Mouse (Mus musculus) neural tube, embryonic 11.5 days (tissue): ENCODE results near the gene Myt1l. TPM values are rescaled to one million over a fixed set of nuclear protein-coding genes. Genes with fewer than 3 reads are reported as not detected.

Source experiments
- ATAC-seq: fragments of 200-750 bp; cut with Nextera tagmentation; 2 replicates; pipeline ENCODE4 v1.8.0; 2017; ENCODE audit warnings: moderate number of reproducible peaks, mild to moderate bottlenecking, moderate TSS enrichment, moderate library complexity; ENCODE audit not compliant: insufficient read depth, low FRiP score, low TSS enrichment
- DNase-seq: peaks from one replicate; pipeline ENCODE4 v3.0.0-alpha.2; 2015; ENCODE audit warnings: low spot score
- H3K27ac ChIP-seq: fragments of 300-500 bp; sonication (generic); 2 replicates; pipeline ENCODE4 v1.5.1; 2014; ENCODE audit warnings: low read depth, mild to moderate bottlenecking, low read length
- H3K27me3 ChIP-seq: fragments of 300-500 bp; sonication (generic); 2 replicates; pipeline ENCODE4 v1.6.1; 2014; ENCODE audit warnings: mild to moderate bottlenecking, low read length, mixed read lengths; ENCODE audit not compliant: control insufficient read depth, insufficient read depth
- H3K36me3 ChIP-seq: fragments of 300-500 bp; sonication (generic); 2 replicates; pipeline ENCODE4 v1.6.1; 2014; ENCODE audit warnings: mild to moderate bottlenecking, low read length, moderate library complexity, mixed read lengths; ENCODE audit not compliant: control insufficient read depth, insufficient read depth
- H3K4me1 ChIP-seq: fragments of 300-500 bp; sonication (generic); 2 replicates; pipeline ENCODE4 v1.6.1; 2014; ENCODE audit warnings: low read length, mixed read lengths; ENCODE audit not compliant: control insufficient read depth, insufficient read depth
- H3K4me2 ChIP-seq: fragments of 300-500 bp; sonication (generic); 2 replicates; pipeline ENCODE4 v1.6.1; 2014; ENCODE audit warnings: low read depth, mild to moderate bottlenecking, moderate library complexity
- H3K4me3 ChIP-seq: fragments of 300-500 bp; sonication (generic); 2 replicates; pipeline ENCODE4 v1.5.1; 2014; ENCODE audit warnings: low read depth, low read length
- H3K9ac ChIP-seq: fragments of 300-500 bp; sonication (generic); 2 replicates; pipeline ENCODE4 v1.6.1; 2014; ENCODE audit warnings: mild to moderate bottlenecking, low read length
- H3K9me3 ChIP-seq: fragments of 300-500 bp; sonication (generic); 2 replicates; pipeline ENCODE4 v1.6.1; 2016; ENCODE audit warnings: low read length; ENCODE audit not compliant: control insufficient read depth
- WGBS: fragments of 180-500 bp; shearing (Covaris S2); extraction: QIAGEN DNeasy Blood & Tissue Kit; methylation state at CpG from one replicate; pipeline ENCODE4 v1.1.7; 2014; 5-methylcytosine and 5-hydroxymethylcytosine counted together
- polyA plus RNA-seq: library from polyadenylated mRNA; unstranded; fragments of >200 nt; fragmentation: Nextera tagmentation; extraction: Ambion mirVana; gene quantifications from 2 replicates; pipeline ENCODE4 v1.2.1, GENCODE M21; 2014

Myt1l gene
- polyA plus RNA-seq, 1 experiment from 2014 or later: 23.8 TPM

- Histone ChIP-seq H3K9ac (no peak overlapping the region), H3K36me3 (no peaks in the 10 kb centered on the region), H3K4me1 (0 out of 2 replicates have a peak, but pooled peaks cover 2% of the 10 kb centered on the region), H3K27ac (0 out of 2 replicates have a peak overlapping the region, but pooled peaks have one; percentile 64), H3K4me2 (peak overlapping the region; percentile 14), H3K4me3 (no peak overlapping the region), H3K27me3 (no peaks in the 10 kb centered on the region), H3K9me3 (no peaks in the 10 kb centered on the region)
- WGBS: 31% methylated on average over 16 of the region's 16 CpGs
- DNase-seq (peak; percentile 67), ATAC-seq (peak; percentile 85)
Measured at GRCm38 (mm10) chr12:29789319-29790050, 261.3 kb downstream of the Myt1l start.

- Histone ChIP-seq H3K4me2 (no peak overlapping the region; the same call in 1 of the 2 replicates), H3K36me3 (no peaks in the 10 kb centered on the region), H3K27me3 (no peaks in the 10 kb centered on the region), H3K4me3 (no peak overlapping the region), H3K4me1 (0 out of 2 replicates have a peak, but pooled peaks cover 2% of the 10 kb centered on the region), H3K9ac (no peak overlapping the region), H3K9me3 (no peaks in the 10 kb centered on the region), H3K27ac (0 out of 2 replicates have a peak overlapping the region, but pooled peaks have one; percentile 64)
- ATAC-seq (peak; percentile 46), DNase-seq (no peak)
- 35% methylated on average over 4 of the region's 4 CpGs for WGBS
Measured at GRCm38 (mm10) chr12:29790051-29790386, 261.8 kb downstream of the Myt1l start.

GRCm38 (mm10) chr12:29792998-29793397, 264.8 kb downstream of the Myt1l start:
- no peaks in the 10 kb centered on the region for H3K36me3 ChIP-seq
- no peak overlapping the region for H3K4me3 ChIP-seq
- no peaks in the 10 kb centered on the region for H3K27me3 ChIP-seq
- no peak for DNase-seq
- H3K9ac ChIP-seq: no peak overlapping the region
- 89% methylated on average over 5 of the region's 5 CpGs for WGBS
- ATAC-seq: no peak
- no peaks in the 10 kb centered on the region for H3K9me3 ChIP-seq
- no peak overlapping the region for H3K4me2 ChIP-seq
- H3K4me1 ChIP-seq: 0 out of 2 replicates have a peak, but pooled peaks cover 2% of the 10 kb centered on the region
- no peak overlapping the region for H3K27ac ChIP-seq

GRCm38 (mm10) chr12:29795107-29795673, 267.0 kb downstream of the Myt1l start:
- ATAC-seq (no peak), DNase-seq (no peak)
- H3K36me3 ChIP-seq: no peaks in the 10 kb centered on the region
- no peak overlapping the region for H3K27ac ChIP-seq
- no peak overlapping the region for H3K4me2 ChIP-seq
- 57% methylated on average over 5 of the region's 5 CpGs for WGBS
- H3K9ac ChIP-seq: no peak overlapping the region
- H3K9me3 ChIP-seq: no peaks in the 10 kb centered on the region
- H3K27me3 ChIP-seq: no peaks in the 10 kb centered on the region
- no peak overlapping the region for H3K4me3 ChIP-seq
- H3K4me1 ChIP-seq: no peaks in the 10 kb centered on the region

GRCm38 (mm10) chr12:29798595-29799391, 270.6 kb downstream of the Myt1l start:
- Histone ChIP-seq H3K27ac (no peak overlapping the region), H3K4me2 (no peak overlapping the region), H3K9me3 (no peaks in the 10 kb centered on the region), H3K4me1 (no peaks in the 10 kb centered on the region), H3K36me3 (no peaks in the 10 kb centered on the region), H3K9ac (no peak overlapping the region), H3K4me3 (no peak overlapping the region), H3K27me3 (no peaks in the 10 kb centered on the region)
- DNase-seq: no peak
- WGBS: 58% methylated on average over 3 of the region's 3 CpGs
- ATAC-seq: no peak

GRCm38 (mm10) chr12:29806415-29806814, 278.2 kb downstream of the Myt1l start:
- Histone ChIP-seq H3K9me3 (no peaks in the 10 kb centered on the region), H3K4me1 (no peaks in the 10 kb centered on the region), H3K9ac (no peak overlapping the region), H3K36me3 (no peaks in the 10 kb centered on the region), H3K27ac (no peak overlapping the region), H3K27me3 (no peaks in the 10 kb centered on the region), H3K4me2 (no peak overlapping the region), H3K4me3 (no peak overlapping the region)
- DNase-seq (no peak), ATAC-seq (no peak)
- 85% methylated on average over 1 of the region's 1 CpGs for WGBS

- H3K9ac ChIP-seq: no peak overlapping the region
- no peaks in the 10 kb centered on the region for H3K4me1 ChIP-seq
- H3K36me3 ChIP-seq: no peaks in the 10 kb centered on the region
- no peak overlapping the region for H3K4me3 ChIP-seq
- DNase-seq: no peak
- WGBS: 65% methylated on average over 12 of the region's 12 CpGs
- no peaks in the 10 kb centered on the region for H3K27me3 ChIP-seq
- no peaks in the 10 kb centered on the region for H3K9me3 ChIP-seq
- H3K27ac ChIP-seq: no peak overlapping the region
- H3K4me2 ChIP-seq: no peak overlapping the region
- no peak for ATAC-seq
Measured at GRCm38 (mm10) chr12:29809569-29810185, 281.5 kb downstream of the Myt1l start.

GRCm38 (mm10) chr12:29815466-29815865, 287.3 kb downstream of the Myt1l start:
- Histone ChIP-seq H3K9ac (no peak overlapping the region), H3K36me3 (no peaks in the 10 kb centered on the region), H3K4me3 (no peak overlapping the region), H3K9me3 (no peaks in the 10 kb centered on the region), H3K4me1 (no peaks in the 10 kb centered on the region), H3K4me2 (no peak overlapping the region), H3K27me3 (no peaks in the 10 kb centered on the region), H3K27ac (no peak overlapping the region)
- 92% methylated on average over 2 of the region's 2 CpGs for WGBS
- no peak for ATAC-seq
- DNase-seq: no peak
